Mouse (Mus musculus) spleen, adult 12 weeks (tissue): ENCODE results near the gene 4930442H23Rik.
"Not testable (repeated sequence)": the region's sequence is repeated elsewhere in the genome, so short reads cannot be mapped to it uniquely, and the experiment has no call there.

Source experiments
- DNase-seq: peaks from one replicate; pipeline ENCODE4 v3.0.0; 2022; ENCODE audit warnings: low spot score

4930442H23Rik gene

GRCm38 (mm10) chr10:81197305-81197704 lies 13.7 kb upstream of the 4930442H23Rik start:
- no peak for DNase-seq

GRCm38 (mm10) chr10:81196470-81197065 lies 12.9 kb upstream of the 4930442H23Rik start:
- DNase-seq: no peak

- no peak for DNase-seq
These were observed 11.7 kb upstream of the 4930442H23Rik start for GRCm38 (mm10) chr10:81195300-81195699.

GRCm38 (mm10) chr10:81193991-81194774 lies 10.5 kb upstream of the 4930442H23Rik start:
- DNase-seq: no peak

- DNase-seq: no peak
These were observed 9.4 kb upstream of the 4930442H23Rik start for GRCm38 (mm10) chr10:81192968-81193501.

GRCm38 (mm10) chr10:81192270-81192967 lies 8.8 kb upstream of the 4930442H23Rik start:
- DNase-seq: peak; percentile 74

- no peak for DNase-seq
These were observed 7.8 kb upstream of the 4930442H23Rik start for GRCm38 (mm10) chr10:81191342-81191982.

- no peak for DNase-seq
These were observed 7.3 kb upstream of the 4930442H23Rik start for GRCm38 (mm10) chr10:81190912-81191321.

- no peak for DNase-seq
These were observed 6.7 kb upstream of the 4930442H23Rik start for GRCm38 (mm10) chr10:81190236-81190911.

- DNase-seq: no peak
These were observed 6.2 kb upstream of the 4930442H23Rik start for GRCm38 (mm10) chr10:81189821-81190220.

GRCm38 (mm10) chr10:81187161-81187560 lies 3.5 kb upstream of the 4930442H23Rik start:
- no peak for DNase-seq

GRCm38 (mm10) chr10:81184765-81185164 lies 1.1 kb upstream of the 4930442H23Rik start:
- DNase-seq: no peak

GRCm38 (mm10) chr10:81182336-81183333 lies 1.0 kb downstream of the 4930442H23Rik start, which contains the start of gene Dapk3:
Gene Dapk3, plus strand, starts transcription at chr10:81183005.
- peak; percentile 90 for DNase-seq

GRCm38 (mm10) chr10:81181860-81182259 lies 1.8 kb downstream of the 4930442H23Rik start:
- not testable (repeated sequence) for DNase-seq

- DNase-seq: no peak
These were observed 2.7 kb downstream of the 4930442H23Rik start for GRCm38 (mm10) chr10:81180946-81181345.

- no peak for DNase-seq
These were observed 4.0 kb downstream of the 4930442H23Rik start for GRCm38 (mm10) chr10:81179451-81180342.

GRCm38 (mm10) chr10:81178927-81179326 lies 4.7 kb downstream of the 4930442H23Rik start:
- no peak for DNase-seq

GRCm38 (mm10) chr10:81177958-81178712 lies 5.5 kb downstream of the 4930442H23Rik start:
- DNase-seq: no peak
